Mouse (Mus musculus) bone marrow, adult 2 months (tissue): ENCODE results near the gene Adgrg1.

Source experiments
- CTCF ChIP-seq: fragments of 200-500 bp; IDR thresholded peaks from 2 replicates; pipeline ENCODE4 v1.5.1; 2011; ENCODE audit warnings: low read length, control low read depth; ENCODE audit not compliant: control insufficient read depth, insufficient read depth
- POLR2A ChIP-seq: fragments of 200-500 bp; IDR thresholded peaks from 2 replicates; pipeline ENCODE4 v1.6.1; 2011; ENCODE audit warnings: low read depth, mild to moderate bottlenecking, control low read depth, low read length, borderline replicate concordance; ENCODE audit not compliant: control insufficient read depth

GRCm38 (mm10) chr8:95012442-95012919, 37.9 kb downstream of the Adgrg1 start:
- TF ChIP-seq POLR2A: no peak
- TF ChIP-seq CTCF: no peak
